Mouse (Mus musculus) liver, embryonic 14.5 days (tissue): Measurements from ENCODE around the gene Slc25a29. TPM values are rescaled to one million over a fixed set of nuclear protein-coding genes. Genes with fewer than 3 reads are reported as not detected.

Experiments used
- ATAC-seq: fragments of 200-750 bp; cut with Nextera tagmentation; 2 replicates; pipeline ENCODE4 v1.8.0; 2017; ENCODE audit warnings: moderate number of reproducible peaks, mild to moderate bottlenecking, moderate library complexity; ENCODE audit not compliant: insufficient read depth
- DNase-seq, 3 experiments: peaks; one replicate each; pipeline ENCODE4 v3.0.0-alpha.2; 2012 to 2013; ENCODE audit warnings: low read depth in 3 of 3, low spot score in 3 of 3
- H3K27ac ChIP-seq: fragments of 300-500 bp; sonication (generic); 2 replicates; pipeline ENCODE4 v1.5.1; 2014; ENCODE audit warnings: moderate library complexity, mild to moderate bottlenecking, control low read depth, inconsistent platforms
- H3K27me3 ChIP-seq: fragments of 300-500 bp; sonication (generic); 2 replicates; pipeline ENCODE4 v1.6.1; 2014; ENCODE audit warnings: mild to moderate bottlenecking, low read length, moderate library complexity; ENCODE audit not compliant: control insufficient read depth, insufficient read depth
- H3K36me3 ChIP-seq: fragments of 300-500 bp; sonication (generic); replicated peaks from 2 replicates; pipeline ENCODE4 v1.6.1; 2014; ENCODE audit warnings: low read depth; ENCODE audit not compliant: control insufficient read depth, insufficient read depth
- H3K4me1 ChIP-seq, 2 experiments: fragments of 200-500 bp in 1 of 2; fragments of 300-500 bp in 1 of 2; sonication (generic) in 1 of 2; replicated peaks; 2 replicates each; pipeline ENCODE4 v1.6.1; 2012 to 2014; ENCODE audit warnings: antibody characterized with exemption in 1 of 2, inconsistent platforms in 1 of 2, low read length in 1 of 2; ENCODE audit not compliant: control insufficient read depth in 2 of 2, insufficient read depth in 2 of 2
- H3K4me2 ChIP-seq: fragments of 300-500 bp; sonication (generic); 2 replicates; pipeline ENCODE4 v1.6.1; 2014; ENCODE audit warnings: low read depth, mild to moderate bottlenecking, control low read depth, moderate library complexity
- H3K4me3 ChIP-seq, 2 experiments: fragments of 200-500 bp in 1 of 2; fragments of 300-500 bp in 1 of 2; sonication (generic) in 1 of 2; 2 replicates each; pipeline ENCODE4 v1.5.1; 2012 to 2014; ENCODE audit warnings: low read depth in 2 of 2, low read length in 2 of 2, mild to moderate bottlenecking in 2 of 2, control low read depth in 1 of 2, inconsistent platforms in 1 of 2, moderate library complexity in 1 of 2; ENCODE audit not compliant: insufficient read depth in 1 of 2
- H3K9ac ChIP-seq: fragments of 300-500 bp; sonication (generic); replicated peaks from 2 replicates; pipeline ENCODE4 v1.6.1; 2014; ENCODE audit warnings: mild to moderate bottlenecking, control low read depth, moderate library complexity
- H3K9me3 ChIP-seq: fragments of 300-500 bp; sonication (generic); 2 replicates; pipeline ENCODE4 v1.6.1; 2016; ENCODE audit warnings: low read length, mixed read lengths; ENCODE audit not compliant: control insufficient read depth
- CTCF ChIP-seq: IDR thresholded peaks from 2 replicates; pipeline ENCODE4 v1.5.1; 2016; ENCODE audit warnings: antibody characterized with exemption, low read depth, control low read depth
- EP300 ChIP-seq: IDR thresholded peaks from 2 replicates; pipeline ENCODE4 v1.6.1; 2016; ENCODE audit warnings: antibody characterized with exemption, low read depth
- whole genome bisulfite sequencing: fragments of 180-500 bp; shearing (Covaris S2); extraction: QIAGEN DNeasy Blood & Tissue Kit; methylation state at CpG from one replicate; pipeline ENCODE4 v1.1.7; 2014; ENCODE audit not compliant: insufficient replicate concordance; 5-methylcytosine and 5-hydroxymethylcytosine counted together
- polyA plus RNA-seq, 2 experiments: library from polyadenylated mRNA; depleted of rRNA in 1 of 2; stranded (reverse) in 1 of 2; unstranded in 1 of 2; fragments of >200 nt; fragmentation: Nextera tagmentation in 1 of 2; extraction: Ambion mirVana in 1 of 2; gene quantifications; 2 replicates each; pipeline versions ENCODE4 v1.2.1 to v1.2.3; 2012 to 2014

Slc25a29 gene
- polyA plus RNA-seq, 2 experiments: 0.40 to 0.51 TPM

- Histone ChIP-seq H3K4me2 (no peak overlapping the region), H3K36me3 (peaks cover 5% of the 10 kb centered on the region; the same call in 1 of the 2 replicates), H3K9me3 (no peaks in the 10 kb centered on the region), H3K4me1 (no peaks in the 10 kb centered on the region), H3K27me3 (no peaks in the 10 kb centered on the region), H3K27ac (no peak overlapping the region), H3K4me3 (no peak overlapping the region), H3K9ac (no peak overlapping the region)
- no peak for DNase-seq
- 70% methylated on average over 5 of the region's 5 CpGs for WGBS
- ATAC-seq: no peak
- no peak for TF ChIP-seq CTCF
- no peak for TF ChIP-seq EP300
Observed at GRCm38 (mm10) chr12:108873122-108873521, 37.4 kb upstream of the Slc25a29 start.

GRCm38 (mm10) chr12:108869575-108869974 is 33.9 kb upstream of the Slc25a29 start:
- H3K4me1 ChIP-seq: no peaks in the 10 kb centered on the region
- H3K9me3 ChIP-seq: no peaks in the 10 kb centered on the region
- no peak overlapping the region for H3K27ac ChIP-seq
- ATAC-seq (no peak), DNase-seq (no peak)
- TF ChIP-seq CTCF (peak; percentile 56), EP300 (no peak)
- WGBS: 75% methylated on average over 2 of the region's 2 CpGs
- H3K4me2 ChIP-seq: no peak overlapping the region
- no peak overlapping the region for H3K4me3 ChIP-seq
- no peaks in the 10 kb centered on the region for H3K27me3 ChIP-seq
- peaks cover 5% of the 10 kb centered on the region; the same call in 1 of the 2 replicates for H3K36me3 ChIP-seq
- H3K9ac ChIP-seq: no peak overlapping the region

DNA sequence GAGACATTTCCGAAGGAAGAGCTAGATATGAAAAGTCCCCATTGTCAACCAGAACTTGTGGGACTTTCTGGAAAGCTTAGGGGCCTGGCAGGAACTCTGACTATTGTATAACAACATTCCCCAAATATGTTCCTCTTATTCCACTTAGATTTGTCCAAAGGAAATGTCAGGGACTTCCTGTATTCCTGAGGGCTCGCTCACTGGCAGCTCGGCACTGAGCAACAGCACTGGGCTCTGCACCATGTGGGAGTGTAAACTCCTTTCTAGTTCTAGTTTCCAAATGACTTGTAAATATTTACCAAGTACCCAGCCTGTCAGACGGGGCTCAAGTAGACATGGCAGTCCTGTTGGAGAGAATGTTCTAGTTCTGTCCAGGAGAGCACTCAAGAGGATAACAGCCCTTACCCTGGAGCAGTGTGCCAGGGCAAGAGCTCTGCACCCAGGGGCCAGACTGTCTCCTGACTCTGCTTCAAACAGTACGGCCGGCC is 29.4 kb upstream of the Slc25a29 start:
- ATAC-seq (no peak), DNase-seq (no peak)
- Histone ChIP-seq H3K9me3 (no peaks in the 10 kb centered on the region), H3K27me3 (no peaks in the 10 kb centered on the region), H3K36me3 (peaks cover 13% of the 10 kb centered on the region), H3K9ac (no peak overlapping the region), H3K27ac (no peak overlapping the region), H3K4me1 (no peaks in the 10 kb centered on the region), H3K4me2 (no peak overlapping the region), H3K4me3 (no peak overlapping the region)
- 73% methylated on average over 6 of the region's 6 CpGs for WGBS
- TF ChIP-seq EP300: no peak
- TF ChIP-seq CTCF: no peak

DNA sequence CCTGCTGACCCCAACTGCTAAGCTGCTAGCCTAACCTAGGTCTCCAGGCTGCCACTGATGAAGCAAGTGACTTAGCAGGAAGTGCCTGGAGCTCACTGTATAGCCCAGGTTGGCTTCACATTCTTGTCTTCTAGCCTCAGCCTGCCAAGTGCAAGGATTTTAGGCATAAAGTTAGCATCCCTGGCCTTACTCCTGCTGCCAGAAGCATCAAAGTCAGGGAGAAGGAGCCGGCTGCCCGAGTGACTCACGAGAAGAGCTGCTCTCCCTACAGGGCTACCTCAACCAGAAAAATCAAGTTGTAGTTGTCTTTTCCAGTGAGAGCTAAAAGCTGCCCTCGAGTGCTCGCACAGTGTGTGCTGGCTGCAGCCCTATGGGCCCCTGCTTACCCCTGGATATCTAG is 22.8 kb upstream of the Slc25a29 start:
- TF ChIP-seq CTCF (no peak), EP300 (no peak)
- Histone ChIP-seq H3K4me2 (no peak overlapping the region), H3K27me3 (no peaks in the 10 kb centered on the region), H3K4me1 (0 out of 4 replicates have a peak, but pooled peaks cover 0 to 1% of the 10 kb centered on the region in 2 experiments), H3K9ac (no peak overlapping the region), H3K36me3 (peaks cover 1% of the 10 kb centered on the region), H3K9me3 (no peaks in the 10 kb centered on the region), H3K27ac (no peak overlapping the region), H3K4me3 (no peak overlapping the region)
- WGBS: 70% methylated on average over 5 of the region's 5 CpGs
- ATAC-seq (no peak), DNase-seq (no peak)

DNA sequence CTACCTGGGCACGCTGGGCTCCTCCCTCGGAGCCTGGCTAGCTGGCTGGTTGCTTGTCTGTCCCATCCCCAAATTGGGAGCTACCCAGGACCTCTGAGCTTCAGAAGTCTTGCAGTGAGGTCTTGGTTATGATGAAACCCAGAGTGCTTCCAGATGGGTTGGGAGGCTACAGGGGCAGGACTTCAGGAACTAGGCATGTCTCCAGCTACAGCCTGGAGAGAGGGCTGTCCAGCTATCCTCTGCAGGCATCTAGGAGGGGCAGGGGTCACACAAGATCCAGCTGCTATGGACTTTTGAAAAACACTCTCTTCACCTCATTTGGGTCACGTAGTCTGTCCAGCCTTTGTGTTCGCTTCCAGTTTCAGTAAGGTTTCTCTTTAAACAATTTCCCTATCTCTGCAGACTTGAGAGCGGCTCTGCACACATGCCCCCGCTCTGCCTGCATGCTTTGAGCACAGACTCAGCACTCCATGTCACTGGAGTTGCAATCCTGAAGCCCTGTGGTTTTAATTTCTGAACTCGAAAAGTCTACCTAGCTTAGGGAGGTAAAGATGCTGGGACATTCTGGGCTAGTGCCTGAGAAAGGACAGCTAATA is 22.0 kb upstream of the Slc25a29 start:
- DNase-seq: no peak
- WGBS: 71% methylated on average over 7 of the region's 7 CpGs
- Histone ChIP-seq H3K4me3 (no peak overlapping the region), H3K4me2 (no peak overlapping the region), H3K4me1 (0 out of 4 replicates have a peak, but pooled peaks cover 0 to 1% of the 10 kb centered on the region in 2 experiments), H3K9me3 (no peaks in the 10 kb centered on the region), H3K9ac (no peak overlapping the region), H3K36me3 (no peaks in the 10 kb centered on the region; the same call in none of the 2 replicates), H3K27ac (no peak overlapping the region), H3K27me3 (no peaks in the 10 kb centered on the region)
- no peak for ATAC-seq
- TF ChIP-seq CTCF (no peak), EP300 (no peak)
